8 mouse cellular contexts compared by ENCODE assay signal in the genomic region with DNA sequence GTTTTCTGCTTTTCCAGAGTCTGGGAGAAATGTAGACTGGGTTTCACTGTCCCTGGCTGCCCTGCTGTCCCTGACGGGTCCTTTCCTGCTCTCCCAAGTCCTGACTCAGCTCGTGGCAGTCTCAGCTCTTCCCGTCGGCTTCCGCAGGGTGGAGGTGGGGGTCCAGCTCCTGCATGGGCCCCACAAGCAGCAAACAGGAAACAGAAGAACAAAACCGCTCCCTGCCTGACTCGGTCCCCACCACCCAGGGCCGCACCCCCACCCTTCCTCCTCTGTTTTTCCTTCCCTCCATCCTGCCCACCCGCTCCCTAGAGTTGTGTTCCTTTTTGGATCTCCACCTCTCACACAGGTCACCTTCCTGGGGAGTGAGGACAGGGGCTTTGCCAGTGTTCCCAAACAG. TPM values are rescaled to one million over a fixed set of nuclear protein-coding genes. Genes with fewer than 3 reads are reported as not detected.
A peak's percentile ranks its signal among the peaks of the same experiment; 100 is the strongest.
DNase-seq lines count a peak whose midpoint lies in the region; ATAC-seq and TF ChIP-seq lines count a peak whose summit lies in the region.

No protein-coding gene starts in this region.

- TF ChIP-seq EP300 in liver, embryonic 14.5 days (IDR thresholded peaks at IDR 0.05; ENCODE audit: low read depth): no peak

- H3K4me3 ChIP-seq in embryonic facial prominence, embryonic 10.5 days: peak overlapping the region; percentile 0; the same call in 1 of the 2 replicates
- H3K4me3 ChIP-seq in intestine, embryonic 14.5 days (ENCODE audit: low read depth, low read length): no peak overlapping the region
- no peak overlapping the region for H3K4me3 ChIP-seq in liver, embryonic 14.5 days (ENCODE audit: insufficient read depth in 1 of 2, low read depth in 2 of 2, low read length in 2 of 2)
- H3K4me3 ChIP-seq in cerebellum, adult 2 months (replicated peaks; ENCODE audit: insufficient read depth, low read depth, low read length): no peak overlapping the region

- DNase-seq in adrenal gland, postnatal 14 days: peak; percentile 59
- no peak for DNase-seq in adrenal gland, adult 8-10 months
- DNase-seq in embryonic facial prominence, embryonic 10.5 days (ENCODE audit: low spot score): no peak
- DNase-seq in intestine, embryonic 14.5 days (ENCODE audit: low spot score): no peak
- no peak for DNase-seq in liver, embryonic 14.5 days (ENCODE audit: low read depth in 3 of 3, low spot score in 3 of 3)
- no peak for DNase-seq in cerebellum, adult 2 months
- DNase-seq in urinary bladder, adult 2 months (ENCODE audit: low spot score): no peak
- DNase-seq in spleen, postnatal 36 days (ENCODE audit: low spot score in 2 of 2): no peak

- no peak overlapping the region for H3K9ac ChIP-seq in intestine, embryonic 14.5 days (ENCODE audit: low read length)
- no peak overlapping the region for H3K9ac ChIP-seq in liver, embryonic 14.5 days (replicated peaks)

- peaks cover under 1% of the 10 kb centered on the region; the same call in 1 of the 2 replicates for H3K36me3 ChIP-seq in embryonic facial prominence, embryonic 10.5 days (replicated peaks)
- H3K36me3 ChIP-seq in intestine, embryonic 14.5 days (ENCODE audit: control insufficient read depth, insufficient read depth, low read length): peaks cover 2% of the 10 kb centered on the region; the same call in 1 of the 2 replicates
- H3K36me3 ChIP-seq in liver, embryonic 14.5 days (replicated peaks; ENCODE audit: control insufficient read depth, insufficient read depth, low read depth): peaks cover under 1% of the 10 kb centered on the region

- peaks cover 92% of the 10 kb centered on the region for H3K4me1 ChIP-seq in embryonic facial prominence, embryonic 10.5 days
- H3K4me1 ChIP-seq in intestine, embryonic 14.5 days (replicated peaks; ENCODE audit: control insufficient read depth, insufficient read depth, low read length): peaks cover 71% of the 10 kb centered on the region
- H3K4me1 ChIP-seq in liver, embryonic 14.5 days (replicated peaks; ENCODE audit: control insufficient read depth in 2 of 2, insufficient read depth in 2 of 2, low read length in 1 of 2): peaks cover 45 to 67% of the 10 kb centered on the region in 2 experiments
- H3K4me1 ChIP-seq in cerebellum, adult 2 months (ENCODE audit: control insufficient read depth, insufficient read depth, low read length): peaks cover 11% of the 10 kb centered on the region

- no peak for TF ChIP-seq POLR2A in cerebellum, adult 2 months (IDR thresholded peaks at IDR 0.05; ENCODE audit: borderline replicate concordance, insufficient read depth, low read length)

- H3K4me2 ChIP-seq in intestine, embryonic 14.5 days (ENCODE audit: low read length): peak overlapping the region; percentile 13; the same call in 1 of the 2 replicates
- no peak overlapping the region for H3K4me2 ChIP-seq in liver, embryonic 14.5 days (ENCODE audit: low read depth)

- H3K27me3 ChIP-seq in embryonic facial prominence, embryonic 10.5 days (replicated peaks; ENCODE audit: low read depth, poor library complexity, severe bottlenecking): peaks cover 45% of the 10 kb centered on the region
- no peaks in the 10 kb centered on the region for H3K27me3 ChIP-seq in intestine, embryonic 14.5 days (replicated peaks; ENCODE audit: control insufficient read depth, insufficient read depth, low read length)
- no peaks in the 10 kb centered on the region for H3K27me3 ChIP-seq in liver, embryonic 14.5 days (ENCODE audit: control insufficient read depth, insufficient read depth, low read length)
- no peaks in the 10 kb centered on the region for H3K27me3 ChIP-seq in cerebellum, adult 2 months (ENCODE audit: control insufficient read depth, insufficient read depth, low read length)

- no peak for TF ChIP-seq CTCF in liver, embryonic 14.5 days (IDR thresholded peaks at IDR 0.05; ENCODE audit: low read depth)
- TF ChIP-seq CTCF in cerebellum, adult 2 months (IDR thresholded peaks at IDR 0.05; ENCODE audit: borderline replicate concordance, insufficient read depth, low read depth, low read length): no peak

- ATAC-seq in intestine, embryonic 14.5 days (replicated peaks; ENCODE audit: low FRiP score, low TSS enrichment, low read depth): no peak
- ATAC-seq in liver, embryonic 14.5 days (ENCODE audit: insufficient read depth): no peak

- WGBS in embryonic facial prominence, embryonic 10.5 days: 36% methylated on average over 9 of the region's 9 CpGs
- 38% methylated on average over 9 of the region's 9 CpGs for WGBS in intestine, embryonic 14.5 days
- WGBS in liver, embryonic 14.5 days (ENCODE audit: insufficient replicate concordance): 35% methylated on average over 9 of the region's 9 CpGs
- WGBS in cerebellum, adult 2 months: 86% methylated on average over 9 of the region's 9 CpGs

- no peaks in the 10 kb centered on the region for H3K9me3 ChIP-seq in embryonic facial prominence, embryonic 10.5 days
- no peaks in the 10 kb centered on the region for H3K9me3 ChIP-seq in intestine, embryonic 14.5 days (ENCODE audit: control insufficient read depth, low read length)
- no peaks in the 10 kb centered on the region for H3K9me3 ChIP-seq in liver, embryonic 14.5 days (ENCODE audit: control insufficient read depth, low read length)

- H3K27ac ChIP-seq in embryonic facial prominence, embryonic 10.5 days (replicated peaks): peak overlapping the region; percentile 89
- peak overlapping the region; percentile 77 for H3K27ac ChIP-seq in intestine, embryonic 14.5 days (ENCODE audit: low read depth)
- H3K27ac ChIP-seq in liver, embryonic 14.5 days: peak overlapping the region; percentile 98
- H3K27ac ChIP-seq in cerebellum, adult 2 months (ENCODE audit: insufficient read depth, low read length): no peak overlapping the region

RNA-seq across cellular contexts. Expression of a gene that starts 23.5 kb away (rescaled TPM):
- total RNA-seq in adrenal gland, postnatal 14 days (2021): 31.4 and 32.8 TPM in 2 replicates
- total RNA-seq in adrenal gland, adult 8-10 months (2022): 10 to 100 TPM; 23.3 to 36.4 (median 31.8) TPM
- polyA plus RNA-seq in embryonic facial prominence, embryonic 10.5 days (2016; fragmentation: Nextera tagmentation; extraction: Ambion mirVana): 2.4 TPM in 2 replicates
- 5.0 and 5.1 TPM in 2 replicates for polyA plus RNA-seq in intestine, embryonic 14.5 days (2014; fragmentation: Nextera tagmentation; extraction: Ambion mirVana)
- 17.5 and 21.2 TPM in 2 replicates for polyA plus RNA-seq in liver, embryonic 14.5 days (2012; rRNA removed)
- 7.3 and 7.9 TPM in 2 replicates for polyA plus RNA-seq in liver, embryonic 14.5 days (2014; fragmentation: Nextera tagmentation; extraction: Ambion mirVana)
- 68.9 and 77.2 TPM in 2 replicates for polyA plus RNA-seq in cerebellum, adult 2 months (2012; rRNA removed)
- polyA plus RNA-seq in urinary bladder, adult 2 months (2012; rRNA removed): 26.0 and 33.0 TPM in 2 replicates
